Mouse (Mus musculus) stomach, postnatal 0 days (tissue): ENCODE measurements around the gene Mob1a.

Experiments
- CTCF ChIP-seq: IDR thresholded peaks from 2 replicates; pipeline ENCODE4 v1.5.1; 2016; ENCODE audit warnings: antibody characterized with exemption, low read depth, mild to moderate bottlenecking, moderate library complexity
- EP300 ChIP-seq: optimal IDR thresholded peaks from 2 replicates; pipeline ENCODE3; 2016; ENCODE audit warnings: antibody characterized with exemption

- TF ChIP-seq CTCF = no peak
- TF ChIP-seq EP300 = no peak
These were observed 14.6 kb upstream of the Mob1a start for GRCm38 (mm10) chr6:83311206-83311605.
